Comparison of ENCODE assay signal across 9 mouse cellular contexts in the genomic region with DNA sequence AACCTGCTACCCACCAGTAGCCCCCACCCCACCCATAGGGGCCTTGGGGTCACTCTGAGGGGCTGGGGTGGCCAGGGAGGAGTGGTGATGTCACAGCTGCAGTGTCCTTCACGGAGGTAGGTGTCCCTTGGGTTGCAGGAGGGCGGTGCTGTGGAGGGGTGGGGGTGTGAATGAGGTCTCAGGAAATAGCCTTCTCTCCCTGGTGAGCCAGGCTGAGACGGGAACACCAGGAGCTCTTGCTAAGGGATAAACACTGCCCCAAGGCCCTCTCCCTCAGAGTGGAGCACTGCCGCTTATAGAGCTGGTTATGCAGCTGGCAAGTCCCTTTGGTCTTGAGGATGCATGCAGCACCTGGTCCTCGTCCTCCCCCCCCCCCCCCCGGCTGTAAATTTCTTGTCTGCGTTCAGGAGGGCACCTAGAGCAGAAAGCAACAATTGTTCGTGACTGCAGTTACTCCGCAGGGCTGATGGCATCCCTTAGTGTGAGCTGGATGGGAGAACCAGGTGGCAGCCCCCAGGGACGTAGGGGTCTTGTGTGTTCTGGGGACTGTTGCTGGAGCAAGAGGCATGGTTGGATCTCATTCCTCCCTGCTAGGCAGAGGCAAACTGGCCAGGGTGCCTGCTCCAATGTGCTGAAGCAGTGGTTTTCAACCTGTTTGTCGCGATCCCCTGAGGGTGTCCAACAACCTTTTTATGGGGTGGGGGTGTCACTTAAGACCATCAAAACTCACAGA. TPM values are rescaled to one million over a fixed set of nuclear protein-coding genes. Genes with fewer than 3 reads are reported as not detected.
DNase-seq lines count a peak whose midpoint lies in the region; ATAC-seq and TF ChIP-seq lines count a peak whose summit lies in the region.
"Had no signal": no experiment of that assay in that cellular context is flagged by ENCODE, and none has a peak within 500 bp of the region (broad histone marks: within the 10 kb centered on the region; RNA-seq: fewer than 3 reads in every experiment).

No protein-coding gene starts in this region.

- H3K27me3 ChIP-seq in embryonic facial prominence, embryonic 12.5 days: no peaks in the 10 kb centered on the region
- 0 out of 2 replicates have a peak, but pooled peaks cover 5% of the 10 kb centered on the region for H3K27me3 ChIP-seq in hindbrain, embryonic 15.5 days
- H3K27me3 ChIP-seq in midbrain, embryonic 16.5 days (ENCODE audit: control insufficient read depth, insufficient read depth, low read depth, low read length): no peaks in the 10 kb centered on the region

- H3K9ac ChIP-seq in embryonic facial prominence, embryonic 12.5 days: no peak overlapping the region
- peak overlapping the region; percentile 39 for H3K9ac ChIP-seq in hindbrain, embryonic 15.5 days
- peak overlapping the region; percentile 79 for H3K9ac ChIP-seq in midbrain, embryonic 16.5 days (ENCODE audit: low read depth, low read length)

- 57% methylated on average over 12 of the region's 12 CpGs for WGBS in embryonic facial prominence, embryonic 12.5 days
- WGBS in hindbrain, embryonic 15.5 days: 29% methylated on average over 12 of the region's 12 CpGs
- 27% methylated on average over 11 of the region's 12 CpGs for WGBS in midbrain, embryonic 16.5 days

- no peak for ATAC-seq in embryonic facial prominence, embryonic 12.5 days (ENCODE audit: insufficient number of reproducible peaks, insufficient read depth, low FRiP score, low TSS enrichment)
- ATAC-seq in hindbrain, embryonic 15.5 days (ENCODE audit: low FRiP score, low read depth): peak; percentile 56
- ATAC-seq in midbrain, embryonic 16.5 days: peak; percentile 59

- peak; percentile 21 for DNase-seq in gastrocnemius, adult 2 months
- no peak for DNase-seq in gastrocnemius, postnatal 14 days
- DNase-seq in frontal cortex, postnatal 25 days (ENCODE audit: low spot score in 2 of 2): no peak
- no peak for DNase-seq in cerebellum, adult 11-12 months
- DNase-seq in layer of hippocampus, postnatal 25 days (ENCODE audit: extremely low spot score in 1 of 2, low spot score in 1 of 2): no peak

- H3K4me1 ChIP-seq in embryonic facial prominence, embryonic 12.5 days: peaks cover 28% of the 10 kb centered on the region
- peaks cover 45% of the 10 kb centered on the region for H3K4me1 ChIP-seq in hindbrain, embryonic 15.5 days (replicated peaks)
- peaks cover 31% of the 10 kb centered on the region for H3K4me1 ChIP-seq in midbrain, embryonic 16.5 days (ENCODE audit: control insufficient read depth, insufficient read depth, low read length)

- H3K4me3 ChIP-seq in gastrocnemius, adult 2 months: peak overlapping the region; percentile 75
- no peak overlapping the region for H3K4me3 ChIP-seq in embryonic facial prominence, embryonic 12.5 days
- H3K4me3 ChIP-seq in hindbrain, embryonic 15.5 days: peak overlapping the region; percentile 29
- H3K4me3 ChIP-seq in midbrain, embryonic 16.5 days (ENCODE audit: low read depth, low read length): peak overlapping the region; percentile 44

- peak overlapping the region; percentile 14; the same call in 1 of the 2 replicates for H3K4me2 ChIP-seq in embryonic facial prominence, embryonic 12.5 days (replicated peaks)
- peak overlapping the region; percentile 59 for H3K4me2 ChIP-seq in hindbrain, embryonic 15.5 days
- peak overlapping the region; percentile 84 for H3K4me2 ChIP-seq in midbrain, embryonic 16.5 days (ENCODE audit: low read length)

- H3K27ac ChIP-seq in gastrocnemius, adult 2 months: peak overlapping the region; percentile 100
- peak overlapping the region; percentile 7; the same call in 1 of the 2 replicates for H3K27ac ChIP-seq in embryonic facial prominence, embryonic 12.5 days
- H3K27ac ChIP-seq in hindbrain, embryonic 15.5 days (replicated peaks): peak overlapping the region; percentile 87
- H3K27ac ChIP-seq in midbrain, embryonic 16.5 days (ENCODE audit: low read length): peak overlapping the region; percentile 95

- peaks cover 17% of the 10 kb centered on the region; the same call in 1 of the 2 replicates for H3K36me3 ChIP-seq in embryonic facial prominence, embryonic 12.5 days
- H3K36me3 ChIP-seq in hindbrain, embryonic 15.5 days: peaks cover 15% of the 10 kb centered on the region; the same call in 1 of the 2 replicates
- peaks cover 8% of the 10 kb centered on the region; the same call in 1 of the 2 replicates for H3K36me3 ChIP-seq in midbrain, embryonic 16.5 days (ENCODE audit: control insufficient read depth, insufficient read depth, low read length)

- no peak for TF ChIP-seq CTCF in gastrocnemius, adult 2 months (IDR thresholded peaks at IDR 0.05)

- intact Hi-C loops in gastrocnemius, adult 2 months (cut with DNase I): no loop called here
- intact Hi-C loops in gastrocnemius, postnatal 14 days (cut with DNase I; ENCODE audit: low total_unique reads): no loop called here

- H3K9me3 ChIP-seq in embryonic facial prominence, embryonic 12.5 days: no peaks in the 10 kb centered on the region
- H3K9me3 ChIP-seq in hindbrain, embryonic 15.5 days: no peaks in the 10 kb centered on the region
- no peaks in the 10 kb centered on the region for H3K9me3 ChIP-seq in midbrain, embryonic 16.5 days (replicated peaks; ENCODE audit: control insufficient read depth, low read length, poor library complexity, severe bottlenecking)

RNA-seq across cellular contexts. Expression of a gene that starts 7.0 kb away (rescaled TPM):
- 10 to 100 TPM; 14.9 to 23.8 TPM for total RNA-seq in gastrocnemius, adult 2 months (2021)
- total RNA-seq in gastrocnemius, postnatal 14 days (2021): 10 to 100 TPM; 11.1 to 13.6 TPM
- 7.2 and 8.6 TPM in 2 replicates for polyA plus RNA-seq in embryonic facial prominence, embryonic 12.5 days (2016; fragmentation: Nextera tagmentation; extraction: Ambion mirVana)
- polyA plus RNA-seq in hindbrain, embryonic 15.5 days (2015; fragmentation: Nextera tagmentation; extraction: Ambion mirVana): 11.7 and 13.5 TPM in 2 replicates
- 17.6 and 18.8 TPM in 2 replicates for polyA plus RNA-seq in midbrain, embryonic 16.5 days (2015; fragmentation: Nextera tagmentation; extraction: Ambion mirVana)
- total RNA-seq in layer of hippocampus, postnatal 25 days (2021): 10 to 100 TPM; 10.0 to 10.6 TPM

RNA-seq across cellular contexts. Expression of a gene that starts 21.4 kb away (rescaled TPM):
- under 1 TPM; 0.87 to 0.95 TPM for total RNA-seq in gastrocnemius, adult 2 months (2021)
- total RNA-seq in gastrocnemius, postnatal 14 days (2021): under 1 TPM; 0.45 to 0.55 TPM
- 1.8 and 2.1 TPM in 2 replicates for polyA plus RNA-seq in embryonic facial prominence, embryonic 12.5 days (2016; fragmentation: Nextera tagmentation; extraction: Ambion mirVana)
- polyA plus RNA-seq in hindbrain, embryonic 15.5 days (2015; fragmentation: Nextera tagmentation; extraction: Ambion mirVana): 0.12 and 0.18 TPM in 2 replicates
- 0.09 and 0.26 TPM in 2 replicates for polyA plus RNA-seq in midbrain, embryonic 16.5 days (2015; fragmentation: Nextera tagmentation; extraction: Ambion mirVana)
- total RNA-seq in layer of hippocampus, postnatal 25 days (2021): under 1 TPM; 0.16 to 0.32 TPM

RNA-seq across cellular contexts. Expression of a gene that starts 22.9 kb away (rescaled TPM):
- 10 to 100 TPM; 32.8 to 40.4 TPM for total RNA-seq in gastrocnemius, adult 2 months (2021)
- total RNA-seq in gastrocnemius, postnatal 14 days (2021): 10 to 100 TPM; 36.1 to 36.4 TPM
- polyA plus RNA-seq in embryonic facial prominence, embryonic 12.5 days (2016; fragmentation: Nextera tagmentation; extraction: Ambion mirVana): 33.6 and 34.5 TPM in 2 replicates
- polyA plus RNA-seq in hindbrain, embryonic 15.5 days (2015; fragmentation: Nextera tagmentation; extraction: Ambion mirVana): 30.0 and 30.3 TPM in 2 replicates
- 33.2 TPM in 2 replicates for polyA plus RNA-seq in midbrain, embryonic 16.5 days (2015; fragmentation: Nextera tagmentation; extraction: Ambion mirVana)
- 100 to 1,000 TPM in 1 of 2 experiments, 10 to 100 TPM in 1; 79.4 to 103 TPM for total RNA-seq in layer of hippocampus, postnatal 25 days (2021)

RNA-seq across cellular contexts. Expression of a gene that starts 27.9 kb away (rescaled TPM):
- total RNA-seq in gastrocnemius, adult 2 months (2021): not detected
- not detected for total RNA-seq in gastrocnemius, postnatal 14 days (2021)
- not detected in 2 replicates for polyA plus RNA-seq in embryonic facial prominence, embryonic 12.5 days (2016; fragmentation: Nextera tagmentation; extraction: Ambion mirVana)
- polyA plus RNA-seq in hindbrain, embryonic 15.5 days (2015; fragmentation: Nextera tagmentation; extraction: Ambion mirVana): not detected in 2 replicates
- polyA plus RNA-seq in midbrain, embryonic 16.5 days (2015; fragmentation: Nextera tagmentation; extraction: Ambion mirVana): not detected in 2 replicates
- total RNA-seq in layer of hippocampus, postnatal 25 days (2021): not detected
- total RNA-seq: monocyte, adult 5-6 weeks had no signal

RNA-seq across cellular contexts. Expression of a gene that starts 28.4 kb away (rescaled TPM):
- 10 to 100 TPM in 1 of 2 experiments, 1 to 10 TPM in 1; 7.7 to 10.6 TPM for total RNA-seq in gastrocnemius, adult 2 months (2021)
- 1 to 10 TPM; 7.5 to 8.8 TPM for total RNA-seq in gastrocnemius, postnatal 14 days (2021)
- polyA plus RNA-seq in embryonic facial prominence, embryonic 12.5 days (2016; fragmentation: Nextera tagmentation; extraction: Ambion mirVana): 64.6 and 72.7 TPM in 2 replicates
- 67.4 and 71.0 TPM in 2 replicates for polyA plus RNA-seq in hindbrain, embryonic 15.5 days (2015; fragmentation: Nextera tagmentation; extraction: Ambion mirVana)
- polyA plus RNA-seq in midbrain, embryonic 16.5 days (2015; fragmentation: Nextera tagmentation; extraction: Ambion mirVana): 71.8 and 72.5 TPM in 2 replicates
- total RNA-seq in layer of hippocampus, postnatal 25 days (2021): 10 to 100 TPM; 20.5 TPM

Comparison
In these comparisons a context has a peak if more than half of its experiments do, and no peak if none do; other contexts are left out.
1. H3K27ac ChIP-seq: peak in every context shown above with its lines; median percentile 100 in gastrocnemius, adult 2 months; 95 in midbrain, embryonic 16.5 days; 87 in hindbrain, embryonic 15.5 days; 7 in embryonic facial prominence, embryonic 12.5 days.
2. H3K4me2 ChIP-seq: peak in every context shown above with its lines; median percentile 84 in midbrain, embryonic 16.5 days; 59 in hindbrain, embryonic 15.5 days; 14 in embryonic facial prominence, embryonic 12.5 days.